Mouse (Mus musculus) neural tube, embryonic 15.5 days (tissue): ENCODE measurements around the gene Ercc4. TPM values are rescaled to one million over a fixed set of nuclear protein-coding genes. Genes with fewer than 3 reads are reported as not detected.

Experiments
- ATAC-seq: fragments of 200-750 bp; cut with Nextera tagmentation; 2 replicates; pipeline ENCODE4 v1.8.0; 2017; ENCODE audit warnings: mild to moderate bottlenecking, moderate TSS enrichment, moderate library complexity; ENCODE audit not compliant: low FRiP score
- H3K27ac ChIP-seq: fragments of 300-500 bp; sonication (generic); replicated peaks from 2 replicates; pipeline ENCODE4 v1.5.1; 2015; ENCODE audit warnings: mild to moderate bottlenecking, inconsistent platforms
- H3K27me3 ChIP-seq: fragments of 300-500 bp; sonication (generic); replicated peaks from 2 replicates; pipeline ENCODE4 v1.6.1; 2015; ENCODE audit warnings: inconsistent platforms
- H3K36me3 ChIP-seq: fragments of 300-500 bp; sonication (generic); 2 replicates; pipeline ENCODE4 v1.6.1; 2015; ENCODE audit warnings: inconsistent platforms
- H3K4me1 ChIP-seq: fragments of 300-500 bp; sonication (generic); 2 replicates; pipeline ENCODE4 v1.6.1; 2015; ENCODE audit warnings: inconsistent platforms
- H3K4me2 ChIP-seq: fragments of 300-500 bp; sonication (generic); 2 replicates; pipeline ENCODE4 v1.6.1; 2015; ENCODE audit warnings: inconsistent platforms, mild to moderate bottlenecking, moderate library complexity
- H3K4me3 ChIP-seq: fragments of 300-500 bp; sonication (generic); replicated peaks from 2 replicates; pipeline ENCODE4 v1.5.1; 2015; ENCODE audit warnings: mild to moderate bottlenecking, inconsistent platforms
- H3K9ac ChIP-seq: fragments of 300-500 bp; sonication (generic); replicated peaks from 2 replicates; pipeline ENCODE4 v1.6.1; 2015; ENCODE audit warnings: mild to moderate bottlenecking, inconsistent platforms
- H3K9me3 ChIP-seq: fragments of 300-500 bp; sonication (generic); replicated peaks from 2 replicates; pipeline ENCODE4 v1.6.1; 2016; ENCODE audit warnings: inconsistent platforms
- WGBS: fragments of 180-500 bp; shearing (Covaris S2); methylation state at CpG from one replicate; pipeline ENCODE4 v1.1.7; 2015; ENCODE audit warnings: mixed read lengths; 5-methylcytosine and 5-hydroxymethylcytosine counted together
- polyA plus RNA-seq: library from polyadenylated mRNA; unstranded; fragments of >200 nt; fragmentation: Nextera tagmentation; extraction: Ambion mirVana; gene quantifications from 2 replicates; pipeline ENCODE4 v1.2.1, GENCODE M21; 2015

Gene Ercc4
- polyA plus RNA-seq, 1 experiment from 2014 or later = 15.3 TPM

DNA sequence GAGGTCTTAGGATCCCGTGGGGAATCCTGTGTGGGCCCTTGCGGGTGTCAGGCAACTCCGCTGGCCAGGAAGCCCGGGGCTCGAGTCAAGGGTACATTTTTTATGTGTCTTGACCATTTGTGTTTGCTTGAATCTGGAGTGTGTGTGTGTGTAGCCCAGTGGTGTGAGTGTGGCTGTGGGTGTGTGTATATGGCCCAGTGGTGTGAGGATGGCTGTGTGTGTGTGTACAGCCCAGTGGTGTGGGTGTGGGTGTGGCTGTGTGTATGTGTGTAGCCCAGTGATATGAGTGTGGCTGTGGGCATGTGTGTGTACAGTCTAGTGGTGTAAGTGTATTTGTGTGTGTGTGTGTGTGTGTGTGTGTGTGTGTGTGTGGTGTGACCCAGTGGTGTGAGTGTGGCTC lies 73.0 kb downstream of the Ercc4 start:
- no peaks in the 10 kb centered on the region for H3K36me3 ChIP-seq
- no peak overlapping the region for H3K4me2 ChIP-seq
- H3K27ac ChIP-seq = no peak overlapping the region
- no peaks in the 10 kb centered on the region for H3K9me3 ChIP-seq
- H3K9ac ChIP-seq = no peak overlapping the region
- WGBS = 93% methylated on average over 5 of the region's 5 CpGs
- no peak overlapping the region for H3K4me3 ChIP-seq
- ATAC-seq = no peak
- H3K27me3 ChIP-seq = no peaks in the 10 kb centered on the region
- H3K4me1 ChIP-seq = no peaks in the 10 kb centered on the region

DNA sequence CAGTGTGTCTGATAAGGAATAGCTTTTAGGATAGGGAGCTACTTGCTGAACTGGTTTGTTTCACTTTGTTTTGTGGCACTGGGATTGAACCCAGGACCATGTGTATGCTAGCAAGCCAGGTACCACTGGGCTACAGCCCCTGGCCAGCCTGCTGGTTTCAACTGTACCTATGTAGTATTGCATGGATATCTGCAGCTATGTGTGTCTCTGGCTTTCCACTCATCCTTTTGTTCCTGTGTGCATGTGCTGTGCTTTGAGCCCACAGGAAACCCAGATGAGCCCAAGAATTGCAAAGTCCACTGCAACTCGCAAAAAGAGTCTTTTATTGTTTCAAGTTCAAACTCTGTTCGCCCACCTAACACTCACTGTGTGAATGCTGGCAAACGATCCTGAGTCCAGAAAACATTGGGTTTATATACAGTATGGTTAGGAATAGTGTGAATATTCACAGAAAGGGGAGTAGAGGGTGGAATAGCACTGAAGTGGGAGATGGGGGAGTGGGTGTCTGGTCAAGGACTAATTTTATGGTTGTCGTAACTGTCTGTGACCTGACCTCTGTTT lies 73.8 kb downstream of the Ercc4 start:
- no peak overlapping the region for H3K9ac ChIP-seq
- no peaks in the 10 kb centered on the region for H3K36me3 ChIP-seq
- H3K4me3 ChIP-seq = no peak overlapping the region
- 85% methylated on average over 4 of the region's 4 CpGs for WGBS
- H3K27ac ChIP-seq = no peak overlapping the region
- H3K9me3 ChIP-seq = no peaks in the 10 kb centered on the region
- no peak for ATAC-seq
- H3K4me2 ChIP-seq = no peak overlapping the region
- no peaks in the 10 kb centered on the region for H3K27me3 ChIP-seq
- H3K4me1 ChIP-seq = no peaks in the 10 kb centered on the region

DNA sequence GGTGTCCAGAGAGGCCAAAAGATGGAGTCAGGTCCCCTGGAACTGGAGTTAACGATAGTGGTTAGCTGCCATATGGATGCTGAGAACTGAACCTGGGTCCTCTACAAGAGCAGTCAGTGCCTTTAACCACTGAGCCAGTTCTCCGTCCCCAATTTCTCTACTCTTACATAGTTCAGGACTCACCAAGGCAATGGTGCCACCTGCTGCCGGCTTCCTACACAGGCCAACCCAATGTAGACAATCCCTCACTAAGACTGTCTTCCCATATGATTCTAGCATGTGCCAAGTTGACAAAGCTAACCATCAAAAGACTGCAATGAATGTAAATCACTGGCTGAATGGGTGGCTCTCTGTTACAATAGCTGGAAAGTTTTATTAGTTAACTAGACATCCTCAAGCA lies 74.9 kb downstream of the Ercc4 start:
- no peak overlapping the region for H3K4me2 ChIP-seq
- H3K27ac ChIP-seq = no peak overlapping the region
- no peak for ATAC-seq
- H3K9me3 ChIP-seq = no peaks in the 10 kb centered on the region
- 82% methylated on average over 3 of the region's 3 CpGs for WGBS
- no peaks in the 10 kb centered on the region; the same call in 1 of the 2 replicates for H3K4me1 ChIP-seq
- H3K36me3 ChIP-seq = no peaks in the 10 kb centered on the region
- no peak overlapping the region for H3K9ac ChIP-seq
- H3K27me3 ChIP-seq = no peaks in the 10 kb centered on the region
- no peak overlapping the region for H3K4me3 ChIP-seq

DNA sequence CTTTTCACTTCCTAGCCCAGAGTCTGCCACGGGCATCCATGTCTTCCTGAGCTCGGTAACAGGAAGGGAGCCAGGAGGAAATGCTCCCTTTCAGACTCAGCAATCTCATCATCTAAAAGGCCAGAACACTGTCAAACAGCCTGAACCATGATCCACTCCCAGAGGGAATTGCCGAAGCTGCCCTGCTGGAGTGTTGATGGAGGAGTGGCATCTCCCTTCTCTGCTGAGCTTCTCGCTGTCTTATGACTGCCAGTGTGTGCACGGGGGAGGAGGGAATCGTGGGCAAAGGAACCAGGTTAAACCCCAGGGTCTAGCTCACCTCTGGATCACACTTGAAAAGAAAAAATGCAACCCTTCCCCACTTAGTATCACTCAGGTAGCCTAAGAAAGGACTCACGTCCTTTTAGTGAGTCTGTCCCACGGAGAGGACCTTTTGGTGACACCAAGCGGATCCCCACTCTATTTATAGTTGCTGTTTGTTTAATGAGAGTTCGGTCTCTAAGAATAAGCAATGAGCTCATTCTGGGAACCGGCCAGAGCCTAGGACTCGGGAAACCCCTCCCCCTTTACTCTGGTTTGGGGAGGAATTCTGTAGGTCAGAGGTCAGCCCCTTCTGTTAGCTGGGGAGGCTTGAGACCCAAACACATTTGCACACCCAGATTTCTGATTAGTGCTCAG lies 80.1 kb downstream of the Ercc4 start:
- no peaks in the 10 kb centered on the region for H3K9me3 ChIP-seq
- no peak for ATAC-seq
- WGBS = 53% methylated on average over 12 of the region's 12 CpGs

DNA sequence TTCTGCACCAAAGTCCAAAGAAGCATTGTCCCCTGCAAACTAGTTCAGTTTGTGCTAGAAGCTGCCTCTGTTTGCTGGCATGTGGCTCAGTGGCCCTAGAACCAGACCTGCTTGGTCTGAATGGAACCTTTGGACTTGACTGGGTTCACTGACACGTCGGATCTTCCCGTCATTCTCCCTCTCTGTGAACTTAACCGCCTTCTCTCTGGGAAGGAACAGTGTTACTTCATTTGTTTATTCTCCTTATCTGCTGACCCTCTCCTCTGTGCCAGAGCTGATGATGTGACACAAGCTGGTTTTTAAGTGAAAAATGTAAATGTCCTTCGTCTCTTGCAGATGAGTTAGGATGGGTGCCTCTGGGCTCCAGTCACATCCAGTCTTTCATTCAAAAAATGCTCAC lies 81.0 kb downstream of the Ercc4 start:
- no peaks in the 10 kb centered on the region for H3K36me3 ChIP-seq
- H3K9me3 ChIP-seq = no peaks in the 10 kb centered on the region
- 88% methylated on average over 5 of the region's 5 CpGs for WGBS
- no peaks in the 10 kb centered on the region; the same call in 1 of the 2 replicates for H3K4me1 ChIP-seq
- no peak overlapping the region for H3K4me3 ChIP-seq
- no peak overlapping the region for H3K27ac ChIP-seq
- no peaks in the 10 kb centered on the region for H3K27me3 ChIP-seq
- no peak for ATAC-seq
- H3K9ac ChIP-seq = no peak overlapping the region
- H3K4me2 ChIP-seq = no peak overlapping the region

More for the DNA sequence above, 80.1 kb downstream of the Ercc4 start:
- no peaks in the 10 kb centered on the region; the same call in 1 of the 2 replicates for H3K4me1 ChIP-seq
- H3K36me3 ChIP-seq = no peaks in the 10 kb centered on the region
- H3K27ac ChIP-seq = no peak overlapping the region
- no peak overlapping the region for H3K4me2 ChIP-seq
- H3K9ac ChIP-seq = no peak overlapping the region
- H3K27me3 ChIP-seq = no peaks in the 10 kb centered on the region
- H3K4me3 ChIP-seq = no peak overlapping the region

DNA sequence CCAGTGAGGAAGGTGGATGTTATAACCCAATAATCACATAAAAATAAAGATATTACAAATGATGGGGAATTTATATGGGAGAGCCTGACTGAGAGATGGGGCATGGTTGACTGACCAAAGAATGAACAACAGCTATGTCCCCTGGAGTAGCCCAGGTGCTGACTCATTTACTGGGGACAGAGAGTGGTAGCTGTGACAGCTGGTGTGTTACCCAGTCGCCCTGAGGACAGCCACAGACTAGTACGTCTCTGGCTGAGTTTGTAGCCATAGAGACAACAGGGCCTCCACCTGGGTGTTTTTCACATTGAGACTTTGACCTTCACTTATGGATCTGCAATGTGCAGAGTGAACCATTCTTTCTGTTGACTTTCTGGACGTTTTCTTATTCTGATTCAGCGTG lies 81.7 kb downstream of the Ercc4 start:
- ATAC-seq = no peak
- no peak overlapping the region for H3K27ac ChIP-seq
- 75% methylated on average over 4 of the region's 4 CpGs for WGBS
- no peak overlapping the region for H3K4me2 ChIP-seq
- no peaks in the 10 kb centered on the region for H3K27me3 ChIP-seq
- no peak overlapping the region for H3K9ac ChIP-seq
- H3K4me3 ChIP-seq = no peak overlapping the region
- no peaks in the 10 kb centered on the region; the same call in 1 of the 2 replicates for H3K4me1 ChIP-seq
- H3K36me3 ChIP-seq = no peaks in the 10 kb centered on the region
- no peaks in the 10 kb centered on the region for H3K9me3 ChIP-seq

DNA sequence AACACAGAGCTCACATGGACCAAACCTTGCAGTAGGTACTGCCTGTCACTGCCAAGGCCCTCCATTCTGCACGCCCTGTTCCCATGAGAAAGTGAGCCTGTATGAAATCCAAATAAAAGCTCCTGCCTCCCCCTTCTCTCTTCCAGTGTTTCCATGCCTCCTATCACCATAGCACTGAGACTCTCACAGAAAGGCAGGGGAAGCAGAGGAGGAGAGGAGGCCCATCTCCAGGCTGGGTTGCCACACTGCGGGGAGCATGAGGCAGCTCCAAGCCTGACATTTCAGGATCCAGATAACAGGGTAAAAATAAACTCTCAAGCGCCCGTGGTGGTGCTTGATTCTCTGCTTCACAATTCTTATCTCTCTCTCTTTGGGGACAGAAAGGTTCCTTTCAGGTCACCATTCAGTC lies 84.2 kb downstream of the Ercc4 start:
- H3K4me2 ChIP-seq = no peak overlapping the region
- no peak overlapping the region for H3K9ac ChIP-seq
- H3K27me3 ChIP-seq = no peaks in the 10 kb centered on the region
- no peaks in the 10 kb centered on the region for H3K9me3 ChIP-seq
- no peak overlapping the region for H3K4me3 ChIP-seq
- ATAC-seq = no peak
- H3K4me1 ChIP-seq = peaks cover 12% of the 10 kb centered on the region
- H3K27ac ChIP-seq = no peak overlapping the region
- H3K36me3 ChIP-seq = no peaks in the 10 kb centered on the region
- 79% methylated on average over 4 of the region's 4 CpGs for WGBS

DNA sequence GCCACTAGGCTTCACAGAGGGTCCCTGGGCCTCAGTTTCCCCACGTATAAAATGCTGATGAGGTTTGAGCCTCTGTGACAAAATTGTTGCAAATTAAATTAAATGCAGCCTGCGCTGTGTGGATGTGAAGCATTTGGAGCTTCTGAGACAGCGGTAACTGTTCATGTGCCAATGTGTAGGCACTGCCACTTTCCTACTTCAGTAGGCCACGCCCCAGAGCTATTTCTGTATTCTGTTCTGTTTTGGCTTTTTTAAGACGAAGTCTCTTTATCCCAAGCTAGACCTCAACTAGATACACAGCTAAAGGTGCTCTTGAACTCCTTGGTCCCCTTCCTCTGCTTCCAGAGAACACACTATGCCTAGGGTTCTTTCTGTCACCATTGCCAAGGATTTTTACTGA lies 85.4 kb downstream of the Ercc4 start:
- Histone ChIP-seq H3K9me3 (no peaks in the 10 kb centered on the region), H3K27me3 (no peaks in the 10 kb centered on the region), H3K27ac (no peak overlapping the region), H3K4me2 (no peak overlapping the region), H3K4me3 (no peak overlapping the region), H3K4me1 (peaks cover 12% of the 10 kb centered on the region), H3K9ac (no peak overlapping the region), H3K36me3 (no peaks in the 10 kb centered on the region)
- no peak for ATAC-seq
- 88% methylated on average over 5 of the region's 5 CpGs for WGBS

DNA sequence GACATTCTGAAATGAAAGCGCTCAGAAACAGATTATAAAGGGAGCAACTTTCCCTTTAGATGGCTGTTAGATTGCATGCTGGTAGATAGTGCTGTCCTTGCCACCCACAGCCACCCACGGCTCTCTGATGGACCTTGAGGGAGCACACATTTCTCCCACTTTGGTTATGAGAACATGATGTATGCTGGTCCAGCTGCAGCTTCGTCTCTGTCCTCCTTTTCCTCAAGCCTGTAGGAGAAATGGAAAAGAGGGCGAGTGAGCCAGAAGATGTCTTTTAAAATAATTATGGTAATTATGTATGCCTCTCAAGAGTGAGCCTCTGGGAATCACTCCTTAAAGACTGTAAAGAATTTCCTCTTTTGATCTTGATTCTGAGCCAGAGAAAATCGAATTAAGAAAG lies 87.1 kb downstream of the Ercc4 start:
- Histone ChIP-seq H3K9me3 (no peaks in the 10 kb centered on the region), H3K9ac (no peak overlapping the region), H3K27me3 (no peaks in the 10 kb centered on the region), H3K4me1 (peaks cover 12% of the 10 kb centered on the region), H3K36me3 (no peaks in the 10 kb centered on the region), H3K27ac (no peak overlapping the region; the same call in 1 of the 2 replicates), H3K4me3 (no peak overlapping the region), H3K4me2 (no peak overlapping the region)
- no peak for ATAC-seq
- 62% methylated on average over 5 of the region's 5 CpGs for WGBS

DNA sequence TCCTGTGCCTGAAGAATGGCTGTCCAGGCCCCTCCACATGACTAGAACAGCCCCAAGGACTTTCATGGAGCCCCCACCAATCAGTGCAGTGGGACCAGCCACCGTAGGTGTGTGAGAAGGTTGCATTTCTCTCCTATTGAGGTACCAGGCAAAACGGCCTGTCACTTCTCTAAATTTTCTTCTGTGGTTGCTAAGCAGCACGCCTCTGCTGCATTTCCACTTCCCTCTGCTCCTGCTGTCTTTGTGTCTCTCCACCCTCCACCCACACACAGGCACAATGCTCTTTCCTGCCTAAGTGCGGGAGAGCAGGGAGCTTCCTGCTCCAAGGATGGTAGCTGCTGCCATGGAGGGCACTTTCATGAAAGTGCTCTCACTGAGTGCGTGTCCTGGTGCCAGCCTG lies 87.8 kb downstream of the Ercc4 start:
- Histone ChIP-seq H3K4me1 (peaks cover 12% of the 10 kb centered on the region), H3K4me2 (no peak overlapping the region), H3K27ac (peak overlapping the region; percentile 4; the same call in 1 of the 2 replicates), H3K4me3 (no peak overlapping the region), H3K27me3 (no peaks in the 10 kb centered on the region), H3K36me3 (no peaks in the 10 kb centered on the region), H3K9me3 (no peaks in the 10 kb centered on the region), H3K9ac (no peak overlapping the region)
- WGBS = 28% methylated on average over 5 of the region's 5 CpGs
- ATAC-seq = peak; percentile 78

DNA sequence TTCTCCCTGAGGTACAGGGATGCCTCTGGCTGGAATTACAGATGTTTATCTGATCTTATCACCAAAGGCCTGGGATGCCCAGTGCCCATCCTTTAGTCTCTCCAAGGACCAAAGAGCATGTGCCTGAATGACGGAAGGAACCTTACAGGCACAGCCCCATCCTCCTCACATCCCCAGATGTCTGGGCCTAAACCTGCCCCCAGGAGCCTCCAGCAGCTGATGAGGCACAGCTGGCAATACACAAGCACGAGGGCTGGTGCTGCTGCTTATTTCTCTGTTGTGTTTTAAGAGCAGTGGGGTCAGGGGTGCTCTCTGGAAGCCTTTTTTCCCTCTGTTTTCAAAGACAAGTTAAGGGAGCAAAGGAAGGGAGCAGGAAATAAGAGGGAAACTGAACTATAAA lies 89.7 kb downstream of the Ercc4 start:
- Histone ChIP-seq H3K27ac (no peak overlapping the region), H3K36me3 (no peaks in the 10 kb centered on the region), H3K9ac (no peak overlapping the region), H3K4me3 (no peak overlapping the region), H3K4me1 (peaks cover 12% of the 10 kb centered on the region), H3K4me2 (no peak overlapping the region), H3K27me3 (no peaks in the 10 kb centered on the region), H3K9me3 (no peaks in the 10 kb centered on the region)
- no peak for ATAC-seq
- WGBS = 29% methylated on average over 2 of the region's 2 CpGs
